Mouse (Mus musculus): Measurements from ENCODE around the gene Chmp4b. TPM values are rescaled to one million over a fixed set of nuclear protein-coding genes. Genes with fewer than 3 reads are reported as not detected.

Chmp4b gene
- total and polyA plus RNA-seq, 3 experiments: 118 to 196 TPM; not detected in 1

DNA sequence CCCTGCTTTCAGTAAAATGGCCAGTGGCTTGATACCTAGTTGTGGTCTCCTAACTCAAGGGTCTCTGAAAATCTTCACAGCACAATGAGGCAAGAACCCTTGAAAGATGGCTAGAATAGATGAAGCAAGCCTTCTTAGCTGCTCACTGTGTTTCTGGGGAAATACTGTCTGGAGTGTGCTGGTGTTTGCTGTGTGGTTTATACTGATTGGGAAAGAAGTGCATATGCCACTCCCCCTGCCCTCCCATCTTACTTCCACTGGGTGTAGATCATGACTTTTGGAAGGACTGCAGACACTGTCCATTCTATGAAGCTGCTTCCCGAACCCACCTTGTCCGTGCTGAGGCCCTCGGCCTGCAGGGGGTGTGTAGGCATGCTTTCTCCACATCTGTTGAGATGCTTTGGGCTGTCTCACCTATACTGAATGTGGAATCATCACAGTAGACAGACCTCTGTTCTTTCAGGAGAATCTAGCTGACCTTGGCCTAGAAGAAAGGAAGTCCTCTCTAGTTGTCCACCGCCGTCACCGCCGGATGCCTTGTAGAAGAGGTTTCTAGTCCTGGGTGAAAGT lies 33.5 kb downstream of the Chmp4b start:
- peaks cover 0 to under 1% of the 10 kb centered on the region in 2 experiments; a peak in 2 of 4 replicates for H3K36me3 ChIP-seq (ENCODE audit: control insufficient read depth in 1 of 2, insufficient read depth in 2 of 2, low read length in 2 of 2)
- H3K4me1 ChIP-seq (ENCODE audit: control insufficient read depth in 1 of 2, insufficient read depth in 2 of 2, low read length in 2 of 2): no peaks in the 10 kb centered on the region

DNA sequence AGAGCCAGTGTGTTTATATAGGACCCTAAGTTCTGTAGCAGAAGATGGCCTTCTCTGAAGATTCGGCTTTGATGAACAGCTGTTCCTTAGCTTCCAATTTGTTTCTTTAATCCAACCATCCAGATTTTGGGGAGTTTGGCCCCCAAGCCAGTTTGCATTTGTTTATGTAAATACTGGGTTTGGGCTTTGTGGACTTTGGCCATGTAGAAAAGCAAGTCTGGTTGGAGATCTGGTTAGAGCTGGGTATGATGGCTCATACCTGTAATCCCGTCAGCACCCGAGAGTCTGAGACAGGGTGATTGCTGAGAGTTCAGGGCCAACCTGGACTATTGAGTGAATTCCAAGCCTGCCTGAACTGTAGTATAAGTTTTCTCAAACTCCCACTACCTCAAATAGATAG lies 34.3 kb downstream of the Chmp4b start:
- Histone ChIP-seq H3K9ac (ENCODE audit: control insufficient read depth, low read depth, low read length, poor library complexity, severe bottlenecking) (no peak overlapping the region), H3K4me3 (ENCODE audit: control insufficient read depth in 1 of 2, insufficient read depth in 1 of 2, low read depth in 2 of 2, low read length in 2 of 2) (no peak overlapping the region), H3K36me3 (ENCODE audit: control insufficient read depth in 1 of 2, insufficient read depth in 2 of 2, low read length in 2 of 2) (peaks cover 0 to 1% of the 10 kb centered on the region in 2 experiments; a peak in 1 of 4 replicates), H3K79me2 (ENCODE audit: control insufficient read depth, insufficient read depth, low read length, poor library complexity) (peaks cover 11% of the 10 kb centered on the region), H3K27ac (ENCODE audit: control insufficient read depth, low read depth, low read length) (no peak overlapping the region), H3K4me1 (ENCODE audit: control insufficient read depth in 1 of 2, insufficient read depth in 2 of 2, low read length in 2 of 2) (no peaks in the 10 kb centered on the region), H3K27me3 (ENCODE audit: control insufficient read depth in 1 of 2, insufficient read depth in 2 of 2, low read length in 2 of 2) (no peaks in the 10 kb centered on the region), H3K9me3 (replicated peaks; ENCODE audit: insufficient read depth, low read length) (no peaks in the 10 kb centered on the region)
- no peak for DNase-seq (ENCODE audit: low read depth, low spot score)
- TF ChIP-seq MAZ (IDR thresholded peaks at IDR 0.05; ENCODE audit: low read depth, low read length) (no peak), JUND (IDR thresholded peaks at IDR 0.05; ENCODE audit: low read depth, low read length) (no peak), ZKSCAN1 (IDR thresholded peaks at IDR 0.05; ENCODE audit: low read depth, low read length) (no peak), POLR2AphosphoS2 (IDR thresholded peaks at IDR 0.05; ENCODE audit: low read length) (no peak)

More for the DNA sequence above, 33.5 kb downstream of the Chmp4b start:
- Histone ChIP-seq H3K27ac (ENCODE audit: control insufficient read depth, low read depth, low read length) (no peak overlapping the region), H3K9me3 (replicated peaks; ENCODE audit: insufficient read depth, low read length) (no peaks in the 10 kb centered on the region), H3K79me2 (ENCODE audit: control insufficient read depth, insufficient read depth, low read length, poor library complexity) (peaks cover 12% of the 10 kb centered on the region), H3K27me3 (ENCODE audit: control insufficient read depth in 1 of 2, insufficient read depth in 2 of 2, low read length in 2 of 2) (no peaks in the 10 kb centered on the region), H3K9ac (ENCODE audit: control insufficient read depth, low read depth, low read length, poor library complexity, severe bottlenecking) (no peak overlapping the region), H3K4me3 (ENCODE audit: control insufficient read depth in 1 of 2, insufficient read depth in 1 of 2, low read depth in 2 of 2, low read length in 2 of 2) (no peak overlapping the region)
- no peak for TF ChIP-seq SMC3 (IDR thresholded peaks at IDR 0.05; ENCODE audit: low read depth, low read length)
- TF ChIP-seq MXI1 (IDR thresholded peaks at IDR 0.05; ENCODE audit: low read depth, low read length): no peak
- no peak for TF ChIP-seq GATA1 (IDR thresholded peaks at IDR 0.05; ENCODE audit: low read depth, low read length)
- TF ChIP-seq JUND (IDR thresholded peaks at IDR 0.05; ENCODE audit: low read depth, low read length): no peak
- TF ChIP-seq POLR2AphosphoS5 (IDR thresholded peaks at IDR 0.05; ENCODE audit: borderline replicate concordance, low read depth, low read length): no peak
- TF ChIP-seq ZC3H11A (IDR thresholded peaks at IDR 0.05; ENCODE audit: low read depth, low read length): no peak
- TF ChIP-seq CHD2 (IDR thresholded peaks at IDR 0.05; ENCODE audit: low read length): no peak
- no peak for TF ChIP-seq BHLHE40 (IDR thresholded peaks at IDR 0.05; ENCODE audit: borderline replicate concordance, low read depth, low read length)
- DNase-seq (ENCODE audit: low read depth, low spot score): no peak

DNA sequence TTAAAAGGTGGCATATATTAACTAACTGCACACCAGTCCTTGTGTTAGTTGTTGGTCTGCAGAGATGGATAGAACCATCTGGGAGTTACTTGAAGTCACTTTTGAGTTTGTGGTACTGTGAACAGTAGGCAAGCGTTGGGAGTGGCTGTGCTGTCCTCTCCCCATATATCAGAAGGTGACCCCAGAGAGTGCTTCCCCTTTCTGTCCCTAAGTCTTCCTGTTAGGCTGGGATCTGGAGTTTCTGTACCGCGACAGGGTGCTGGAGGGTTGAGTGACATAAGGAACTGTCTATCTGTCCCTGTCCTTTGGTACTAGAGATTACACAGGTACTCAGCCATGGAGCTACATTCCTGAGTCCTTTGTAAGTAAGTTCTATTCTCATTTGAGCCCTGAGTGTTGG lies 35.3 kb downstream of the Chmp4b start:
- Histone ChIP-seq H3K36me3 (ENCODE audit: control insufficient read depth in 1 of 2, insufficient read depth in 2 of 2, low read length in 2 of 2) (peaks cover 0 to 4% of the 10 kb centered on the region in 2 experiments; a peak in 2 of 4 replicates), H3K27ac (ENCODE audit: control insufficient read depth, low read depth, low read length) (no peak overlapping the region), H3K4me3 (ENCODE audit: control insufficient read depth in 1 of 2, insufficient read depth in 1 of 2, low read depth in 2 of 2, low read length in 2 of 2) (no peak overlapping the region), H3K79me2 (ENCODE audit: control insufficient read depth, insufficient read depth, low read length, poor library complexity) (peaks cover 7% of the 10 kb centered on the region), H3K4me1 (ENCODE audit: control insufficient read depth in 1 of 2, insufficient read depth in 2 of 2, low read length in 2 of 2) (no peaks in the 10 kb centered on the region), H3K9me3 (replicated peaks; ENCODE audit: insufficient read depth, low read length) (no peaks in the 10 kb centered on the region), H3K9ac (ENCODE audit: control insufficient read depth, low read depth, low read length, poor library complexity, severe bottlenecking) (no peak overlapping the region), H3K27me3 (ENCODE audit: control insufficient read depth in 1 of 2, insufficient read depth in 2 of 2, low read length in 2 of 2) (no peaks in the 10 kb centered on the region)
- peak; percentile 21 for DNase-seq (ENCODE audit: low read depth, low spot score)
- TF ChIP-seq MYB (IDR thresholded peaks at IDR 0.05; ENCODE audit: low read depth, low read length): no peak
